10 mouse cellular contexts compared by ENCODE assay signal in the genomic region with DNA sequence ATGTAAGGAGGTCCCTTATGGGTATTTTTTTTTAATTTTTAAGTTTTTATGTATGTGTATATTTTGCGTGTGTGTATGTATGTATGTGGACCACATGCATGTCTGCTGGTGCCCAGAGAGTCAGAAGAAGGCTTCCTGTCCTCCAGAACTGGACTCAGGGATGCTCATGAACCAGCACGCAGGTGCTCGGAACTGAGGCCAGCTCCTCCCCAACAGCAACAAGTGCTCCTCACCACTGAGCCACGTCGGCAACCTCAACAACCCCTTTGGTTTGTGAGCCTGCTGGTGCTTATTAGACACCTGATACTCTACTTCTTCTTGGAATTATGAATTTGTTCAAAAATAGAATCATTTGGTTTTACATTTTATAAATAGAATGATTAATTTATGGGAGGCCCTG. TPM values are rescaled to one million over a fixed set of nuclear protein-coding genes. Genes with fewer than 3 reads are reported as not detected.
DNase-seq lines count a peak whose midpoint lies in the region; ATAC-seq and TF ChIP-seq lines count a peak whose summit lies in the region.
"Had no signal": no experiment of that assay in that cellular context is flagged by ENCODE, and none has a peak within 500 bp of the region (broad histone marks: within the 10 kb centered on the region; RNA-seq: fewer than 3 reads in every experiment).

No protein-coding gene starts in this region.

- 67% methylated on average over 5 of the region's 5 CpGs for WGBS in liver, embryonic 14.5 days (ENCODE audit: insufficient replicate concordance)

- H3K9me3 ChIP-seq in liver, embryonic 14.5 days (ENCODE audit: control insufficient read depth, low read length): no peaks in the 10 kb centered on the region

- no peak for TF ChIP-seq EP300 in liver, embryonic 14.5 days (IDR thresholded peaks at IDR 0.05; ENCODE audit: low read depth)

- H3K9ac ChIP-seq in liver, embryonic 14.5 days (replicated peaks): peak overlapping the region; percentile 94

- H3K4me3 ChIP-seq in gastrocnemius, adult 2 months: peak overlapping the region; percentile 90
- peak overlapping the region; percentile 64 to 77 for H3K4me3 ChIP-seq in liver, embryonic 14.5 days (ENCODE audit: insufficient read depth in 1 of 2, low read depth in 2 of 2, low read length in 2 of 2)

- DNase-seq in gastrocnemius, adult 2 months: no peak
- DNase-seq in gastrocnemius, postnatal 10 days: no peak
- peak; percentile 24 for DNase-seq in thymus, postnatal 4 days
- DNase-seq in thymus, postnatal 36 days: no peak
- no peak for DNase-seq in liver, embryonic 14.5 days (ENCODE audit: low read depth in 3 of 3, low spot score in 3 of 3)
- no peak for DNase-seq in cerebellum, adult 9-10 months
- DNase-seq in layer of hippocampus, adult 18-20 months (ENCODE audit: low spot score in 2 of 2): no peak
- DNase-seq in ovary, adult 18-20 months (ENCODE audit: low spot score): no peak
- DNase-seq: cerebellum, adult 9-11 months; thymus, postnatal 14 days had no signal

- intact Hi-C loops in gastrocnemius, adult 2 months (cut with DNase I): loop anchor here (5.0 kb wide), 1 partner anchor 50 kb away; no protein-coding TSS in a partner anchor

- no peak for TF ChIP-seq CTCF in gastrocnemius, adult 2 months (IDR thresholded peaks at IDR 0.05)
- TF ChIP-seq CTCF in liver, embryonic 14.5 days (IDR thresholded peaks at IDR 0.05; ENCODE audit: low read depth): no peak

- no peaks in the 10 kb centered on the region for H3K36me3 ChIP-seq in liver, embryonic 14.5 days (replicated peaks; ENCODE audit: control insufficient read depth, insufficient read depth, low read depth)

- no peak for ATAC-seq in liver, embryonic 14.5 days (ENCODE audit: insufficient read depth)

- peak overlapping the region; percentile 96 for H3K4me2 ChIP-seq in liver, embryonic 14.5 days (ENCODE audit: low read depth)

- H3K27me3 ChIP-seq in liver, embryonic 14.5 days (ENCODE audit: control insufficient read depth, insufficient read depth, low read length): no peaks in the 10 kb centered on the region

- peak overlapping the region; percentile 96 for H3K27ac ChIP-seq in gastrocnemius, adult 2 months
- H3K27ac ChIP-seq in liver, embryonic 14.5 days: no peak overlapping the region

- H3K4me1 ChIP-seq in liver, embryonic 14.5 days (replicated peaks; ENCODE audit: control insufficient read depth in 2 of 2, insufficient read depth in 2 of 2, low read length in 1 of 2): peaks cover 11 to 38% of the 10 kb centered on the region in 2 experiments

RNA-seq across cellular contexts. Expression of gene Ppp2r5c, which starts 39.9 kb away (rescaled TPM):
- 10 to 100 TPM; 57.9 to 80.9 TPM for total RNA-seq in gastrocnemius, adult 2 months (2021)
- 10 to 100 TPM; 69.5 to 75.7 TPM for total RNA-seq in gastrocnemius, postnatal 10 days (2021)
- polyA plus RNA-seq in liver, embryonic 14.5 days (2012; rRNA removed): 13.8 and 22.6 TPM in 2 replicates
- 70.8 and 75.6 TPM in 2 replicates for polyA plus RNA-seq in liver, embryonic 14.5 days (2014; fragmentation: Nextera tagmentation; extraction: Ambion mirVana)
- total RNA-seq in layer of hippocampus, adult 18-20 months (2021): 100 to 1,000 TPM; 241 to 242 TPM
